Mouse (Mus musculus) heart, embryonic 13.5 days (tissue): ENCODE measurements around the gene Megf9. TPM values are rescaled to one million over a fixed set of nuclear protein-coding genes. Genes with fewer than 3 reads are reported as not detected.

Experiments
- ATAC-seq: fragments of 200-750 bp; cut with Nextera tagmentation; 2 replicates; pipeline ENCODE4 v1.8.0; 2017; ENCODE audit warnings: moderate TSS enrichment; ENCODE audit not compliant: insufficient number of reproducible peaks, low FRiP score, low TSS enrichment; ENCODE audit errors: extremely low read depth
- H3K27ac ChIP-seq: fragments of 300-500 bp; sonication (generic); replicated peaks from 2 replicates; pipeline ENCODE4 v1.5.1; 2015; ENCODE audit warnings: moderate library complexity, mild to moderate bottlenecking, inconsistent platforms
- H3K27me3 ChIP-seq: fragments of 300-500 bp; sonication (generic); replicated peaks from 2 replicates; pipeline ENCODE4 v1.6.1; 2015; ENCODE audit warnings: mild to moderate bottlenecking, inconsistent platforms
- H3K36me3 ChIP-seq: fragments of 300-500 bp; sonication (generic); 2 replicates; pipeline ENCODE4 v1.6.1; 2015; ENCODE audit warnings: mild to moderate bottlenecking, inconsistent platforms
- H3K4me1 ChIP-seq: fragments of 300-500 bp; sonication (generic); 2 replicates; pipeline ENCODE4 v1.6.1; 2015; ENCODE audit warnings: inconsistent platforms
- H3K4me2 ChIP-seq: fragments of 300-500 bp; sonication (generic); 2 replicates; pipeline ENCODE4 v1.6.1; 2015; ENCODE audit warnings: inconsistent platforms, mild to moderate bottlenecking, moderate library complexity
- H3K4me3 ChIP-seq: fragments of 300-500 bp; sonication (generic); 2 replicates; pipeline ENCODE4 v1.5.1; 2015; ENCODE audit warnings: moderate library complexity, mild to moderate bottlenecking, inconsistent platforms
- H3K9ac ChIP-seq: fragments of 300-500 bp; sonication (generic); 2 replicates; pipeline ENCODE4 v1.6.1; 2015; ENCODE audit warnings: inconsistent platforms, mild to moderate bottlenecking, moderate library complexity
- H3K9me3 ChIP-seq: fragments of 300-500 bp; sonication (generic); 2 replicates; pipeline ENCODE4 v1.6.1; 2016; ENCODE audit warnings: inconsistent platforms
- WGBS: fragments of 180-500 bp; shearing (Covaris S2); methylation state at CpG from one replicate; pipeline ENCODE4 v1.1.7; 2015; ENCODE audit warnings: mixed read lengths; 5-methylcytosine and 5-hydroxymethylcytosine counted together
- polyA plus RNA-seq: library from polyadenylated mRNA; unstranded; fragments of >200 nt; fragmentation: Nextera tagmentation; extraction: Ambion mirVana; gene quantifications from 2 replicates; pipeline ENCODE4 v1.2.1, GENCODE M21; 2015

Megf9 gene
- polyA plus RNA-seq, 1 experiment from 2014 or later: 4.0 TPM

- H3K4me2 ChIP-seq: no peak overlapping the region
- no peaks in the 10 kb centered on the region for H3K36me3 ChIP-seq
- no peak overlapping the region for H3K9ac ChIP-seq
- WGBS: 81% methylated on average over 3 of the region's 3 CpGs
- no peak for ATAC-seq
- H3K9me3 ChIP-seq: no peaks in the 10 kb centered on the region
- H3K4me3 ChIP-seq: no peak overlapping the region
- H3K27me3 ChIP-seq: no peaks in the 10 kb centered on the region
- no peaks in the 10 kb centered on the region for H3K4me1 ChIP-seq
- H3K27ac ChIP-seq: no peak overlapping the region
These were observed 46.4 kb downstream of the Megf9 start for GRCm38 (mm10) chr4:70488415-70488814.

GRCm38 (mm10) chr4:70484134-70484533 lies 50.7 kb downstream of the Megf9 start:
- Histone ChIP-seq H3K4me3 (no peak overlapping the region), H3K4me1 (no peaks in the 10 kb centered on the region), H3K27ac (no peak overlapping the region), H3K9me3 (no peaks in the 10 kb centered on the region), H3K36me3 (no peaks in the 10 kb centered on the region), H3K4me2 (no peak overlapping the region), H3K27me3 (no peaks in the 10 kb centered on the region), H3K9ac (no peak overlapping the region)
- WGBS: 84% methylated on average over 2 of the region's 2 CpGs
- no peak for ATAC-seq

GRCm38 (mm10) chr4:70481931-70482330 lies 52.9 kb downstream of the Megf9 start:
- H3K4me1 ChIP-seq: no peaks in the 10 kb centered on the region
- no peak for ATAC-seq
- 64% methylated on average over 4 of the region's 4 CpGs for WGBS

GRCm38 (mm10) chr4:70471398-70471797 lies 63.4 kb downstream of the Megf9 start:
- no peaks in the 10 kb centered on the region for H3K27me3 ChIP-seq
- no peak overlapping the region for H3K4me2 ChIP-seq
- 65% methylated on average over 2 of the region's 2 CpGs for WGBS
- no peaks in the 10 kb centered on the region for H3K4me1 ChIP-seq
- no peak overlapping the region for H3K4me3 ChIP-seq
- no peaks in the 10 kb centered on the region for H3K36me3 ChIP-seq
- H3K27ac ChIP-seq: no peak overlapping the region
- H3K9me3 ChIP-seq: no peaks in the 10 kb centered on the region
- no peak overlapping the region for H3K9ac ChIP-seq
- ATAC-seq: no peak

More at GRCm38 (mm10) chr4:70481931-70482330, 52.9 kb downstream of the Megf9 start:
- Histone ChIP-seq H3K4me2 (no peak overlapping the region), H3K27me3 (no peaks in the 10 kb centered on the region), H3K27ac (no peak overlapping the region), H3K9me3 (no peaks in the 10 kb centered on the region), H3K9ac (no peak overlapping the region), H3K4me3 (no peak overlapping the region), H3K36me3 (no peaks in the 10 kb centered on the region)

GRCm38 (mm10) chr4:70465921-70466689 lies 68.7 kb downstream of the Megf9 start:
- no peak overlapping the region for H3K27ac ChIP-seq

GRCm38 (mm10) chr4:70463302-70463701 lies 71.5 kb downstream of the Megf9 start:
- no peak overlapping the region for H3K4me3 ChIP-seq
- H3K36me3 ChIP-seq: no peaks in the 10 kb centered on the region
- H3K9ac ChIP-seq: no peak overlapping the region
- no peak for ATAC-seq
- no peak overlapping the region for H3K4me2 ChIP-seq
- H3K9me3 ChIP-seq: no peaks in the 10 kb centered on the region
- no peaks in the 10 kb centered on the region for H3K27me3 ChIP-seq
- no peaks in the 10 kb centered on the region for H3K4me1 ChIP-seq
- WGBS: 76% methylated on average over 2 of the region's 2 CpGs
- H3K27ac ChIP-seq: no peak overlapping the region

More at GRCm38 (mm10) chr4:70465921-70466689, 68.7 kb downstream of the Megf9 start:
- Histone ChIP-seq H3K9ac (no peak overlapping the region), H3K36me3 (no peaks in the 10 kb centered on the region), H3K9me3 (no peaks in the 10 kb centered on the region), H3K4me3 (no peak overlapping the region), H3K4me1 (no peaks in the 10 kb centered on the region), H3K4me2 (no peak overlapping the region), H3K27me3 (no peaks in the 10 kb centered on the region)
- ATAC-seq: no peak
- 89% methylated on average over 1 of the region's 1 CpGs for WGBS

GRCm38 (mm10) chr4:70461416-70461815 lies 73.4 kb downstream of the Megf9 start:
- H3K9ac ChIP-seq: no peak overlapping the region
- no peak for ATAC-seq
- no peak overlapping the region for H3K4me2 ChIP-seq

GRCm38 (mm10) chr4:70452161-70452560 lies 82.6 kb downstream of the Megf9 start:
- Histone ChIP-seq H3K4me1 (no peaks in the 10 kb centered on the region), H3K9me3 (no peaks in the 10 kb centered on the region; the same call in 1 of the 2 replicates), H3K4me3 (no peak overlapping the region), H3K36me3 (no peaks in the 10 kb centered on the region), H3K27me3 (no peaks in the 10 kb centered on the region), H3K27ac (no peak overlapping the region), H3K4me2 (no peak overlapping the region), H3K9ac (no peak overlapping the region)
- no peak for ATAC-seq
- WGBS: 82% methylated on average over 3 of the region's 3 CpGs

More at GRCm38 (mm10) chr4:70461416-70461815, 73.4 kb downstream of the Megf9 start:
- H3K9me3 ChIP-seq: no peaks in the 10 kb centered on the region; the same call in 1 of the 2 replicates
- no peaks in the 10 kb centered on the region for H3K36me3 ChIP-seq
- no peaks in the 10 kb centered on the region for H3K27me3 ChIP-seq
- no peak overlapping the region for H3K4me3 ChIP-seq
- H3K4me1 ChIP-seq: no peaks in the 10 kb centered on the region
- H3K27ac ChIP-seq: no peak overlapping the region

GRCm38 (mm10) chr4:70451750-70452149 lies 83.0 kb downstream of the Megf9 start:
- no peaks in the 10 kb centered on the region for H3K9me3 ChIP-seq
- H3K4me3 ChIP-seq: no peak overlapping the region
- no peak overlapping the region for H3K4me2 ChIP-seq
- H3K36me3 ChIP-seq: no peaks in the 10 kb centered on the region
- no peak overlapping the region for H3K27ac ChIP-seq
- no peak overlapping the region for H3K9ac ChIP-seq
- no peaks in the 10 kb centered on the region for H3K27me3 ChIP-seq
- H3K4me1 ChIP-seq: no peaks in the 10 kb centered on the region
- ATAC-seq: no peak
- 0% methylated on average over 2 of the region's 2 CpGs for WGBS

GRCm38 (mm10) chr4:70449668-70450067 lies 85.1 kb downstream of the Megf9 start:
- H3K9ac ChIP-seq: no peak overlapping the region

GRCm38 (mm10) chr4:70446774-70447173 lies 88.0 kb downstream of the Megf9 start:
- Histone ChIP-seq H3K4me1 (no peaks in the 10 kb centered on the region), H3K27me3 (no peaks in the 10 kb centered on the region), H3K4me3 (no peak overlapping the region), H3K4me2 (no peak overlapping the region), H3K9ac (no peak overlapping the region), H3K27ac (no peak overlapping the region), H3K36me3 (no peaks in the 10 kb centered on the region), H3K9me3 (peaks cover 4% of the 10 kb centered on the region; the same call in 1 of the 2 replicates)
- 85% methylated on average over 3 of the region's 3 CpGs for WGBS
- no peak for ATAC-seq

More at GRCm38 (mm10) chr4:70449668-70450067, 85.1 kb downstream of the Megf9 start:
- Histone ChIP-seq H3K27me3 (no peaks in the 10 kb centered on the region), H3K9me3 (no peaks in the 10 kb centered on the region), H3K4me3 (no peak overlapping the region), H3K27ac (no peak overlapping the region), H3K4me2 (no peak overlapping the region), H3K4me1 (no peaks in the 10 kb centered on the region), H3K36me3 (no peaks in the 10 kb centered on the region)
- no peak for ATAC-seq
- WGBS: 66% methylated on average over 1 of the region's 1 CpGs

- 52% methylated on average over 2 of the region's 2 CpGs for WGBS
- ATAC-seq: no peak
- no peak overlapping the region for H3K27ac ChIP-seq
- no peaks in the 10 kb centered on the region for H3K4me1 ChIP-seq
- H3K9me3 ChIP-seq: no peaks in the 10 kb centered on the region
- H3K9ac ChIP-seq: no peak overlapping the region
- no peak overlapping the region for H3K4me3 ChIP-seq
- H3K4me2 ChIP-seq: no peak overlapping the region
- no peaks in the 10 kb centered on the region for H3K36me3 ChIP-seq
- no peaks in the 10 kb centered on the region for H3K27me3 ChIP-seq
These were observed 114.6 kb downstream of the Megf9 start for GRCm38 (mm10) chr4:70420202-70420601.
